Mouse (Mus musculus): Measurements from ENCODE around the gene Hsd11b1. TPM values are rescaled to one million over a fixed set of nuclear protein-coding genes. Genes with fewer than 3 reads are reported as not detected.

Hsd11b1 gene
- total and polyA plus RNA-seq, 3 experiments = 2.0 to 6.3 (median 5.7) TPM

DNA sequence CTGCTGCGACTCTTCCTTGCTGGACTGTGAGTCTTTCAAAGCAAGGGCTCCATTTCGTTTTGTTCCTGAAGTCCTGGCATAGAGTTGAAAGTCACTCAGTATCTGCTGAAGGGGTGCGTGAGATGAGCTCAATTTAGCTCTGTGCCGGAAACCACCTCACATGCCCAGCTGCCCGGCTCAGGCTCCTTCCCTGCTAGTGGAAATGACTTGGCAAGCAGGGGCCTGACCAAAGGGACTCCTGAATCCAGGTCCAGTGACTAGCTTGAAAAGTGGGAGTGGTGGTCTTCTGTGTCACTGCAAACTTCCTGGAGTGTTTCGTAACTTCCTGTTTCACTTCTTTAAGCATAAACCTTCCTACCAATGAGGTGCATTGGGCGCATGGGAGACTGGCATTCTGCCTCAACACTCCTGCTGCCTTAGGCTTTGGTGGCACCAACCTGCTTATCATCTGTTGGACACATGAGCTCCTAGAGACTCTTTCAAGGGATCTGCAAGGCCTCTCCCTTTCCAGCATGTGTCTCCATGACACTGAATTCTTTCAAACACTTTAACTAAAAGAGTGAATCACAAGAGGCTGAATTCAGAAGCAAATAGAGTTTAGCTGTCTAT, 72.1 kb downstream of the Hsd11b1 start:
- Histone ChIP-seq H3K36me3 (replicated peaks in 1 of 2; ENCODE audit: control insufficient read depth in 1 of 2, insufficient read depth in 1 of 2, low read length in 1 of 2) (peaks cover 87 to 94% of the 10 kb centered on the region in 2 experiments), H3K4me1 (ENCODE audit: control insufficient read depth in 1 of 2, insufficient read depth in 2 of 2) (peaks cover 10 to 80% of the 10 kb centered on the region in 2 experiments), H3K79me2 (replicated peaks; ENCODE audit: control insufficient read depth, extremely low read depth, insufficient read depth, poor library complexity, severe bottlenecking) (peaks cover 6% of the 10 kb centered on the region; the same call in 1 of the 2 replicates), H3K4me3 (replicated peaks in 1 of 3; ENCODE audit: low read depth in 2 of 3, low read length in 2 of 3, poor library complexity in 1 of 3) (no peak overlapping the region), H3K27ac (ENCODE audit: insufficient read depth, low read depth) (peak overlapping the region; percentile 13), H3K27me3 (replicated peaks) (no peaks in the 10 kb centered on the region), H3K9me3 (replicated peaks; ENCODE audit: low read length) (no peaks in the 10 kb centered on the region), H3K4me2 (ENCODE audit: insufficient read depth, low read depth, poor library complexity, severe bottlenecking) (no peak overlapping the region), H3K9ac (ENCODE audit: insufficient read depth, low read depth) (no peak overlapping the region)
- dilution Hi-C loops (cut with MboI; ENCODE audit: extremely low pct_ligation_motif_present, extremely low pct_unique_long_range_greater_than_20kb, low sequenced_read_pairs) (no loop called here), in situ Hi-C loops (cut with MboI; ENCODE audit: low pct_ligation_motif_present, low pct_unique_long_range_greater_than_20kb, low sequenced_read_pairs) (no loop called here)
- no peak for DNase-seq (ENCODE audit: extremely low read depth)
- no peak for TF ChIP-seq BHLHE40 (IDR thresholded peaks at IDR 0.05; ENCODE audit: low read depth, low read length)
- no peak for TF ChIP-seq TBP (conservative IDR thresholded peaks at IDR 0.05; ENCODE audit: low read depth, low read length)
- TF ChIP-seq ZMIZ1 (IDR thresholded peaks at IDR 0.05; ENCODE audit: low read depth, low read length) = no peak
- TF ChIP-seq JUN (IDR thresholded peaks at IDR 0.05; ENCODE audit: insufficient read depth, low read depth, low read length) = no peak
- no peak for TF ChIP-seq CHD1 (IDR thresholded peaks at IDR 0.05; ENCODE audit: low read depth, low read length)
- TF ChIP-seq CHD2 (IDR thresholded peaks at IDR 0.05; ENCODE audit: low read length) = no peak
- TF ChIP-seq EP300 (IDR thresholded peaks at IDR 0.05; ENCODE audit: low read length) = no peak
- no peak for TF ChIP-seq ELF1 (IDR thresholded peaks at IDR 0.05; ENCODE audit: low read depth, low read length)
- no peak for TF ChIP-seq TCF12 (IDR thresholded peaks at IDR 0.05; ENCODE audit: low read depth, low read length)
- TF ChIP-seq CTCF (conservative IDR thresholded peaks at IDR 0.05 in 1 of 2, IDR thresholded peaks at IDR 0.05 in 1 of 2; ENCODE audit: low read depth in 2 of 2, low read length in 2 of 2) = no peak
- no peak for TF ChIP-seq RCOR1 (conservative IDR thresholded peaks at IDR 0.05; ENCODE audit: low read depth, low read length)
- no peak for TF ChIP-seq USF1 (IDR thresholded peaks at IDR 0.05; ENCODE audit: low read depth, low read length)
- TF ChIP-seq NRF1 (IDR thresholded peaks at IDR 0.05; ENCODE audit: low read depth, low read length) = no peak
- no peak for TF ChIP-seq MXI1 (IDR thresholded peaks at IDR 0.05; ENCODE audit: low read depth, low read length)
- TF ChIP-seq MAX (IDR thresholded peaks at IDR 0.05; ENCODE audit: low read length) = no peak
- TF ChIP-seq RAD21 (IDR thresholded peaks at IDR 0.05; ENCODE audit: low read depth, low read length) = no peak
- TF ChIP-seq ZC3H11A (IDR thresholded peaks at IDR 0.05; ENCODE audit: low read depth, low read length) = no peak
- TF ChIP-seq KAT2A (IDR thresholded peaks at IDR 0.05; ENCODE audit: insufficient replicate concordance, low read length) = no peak

DNA sequence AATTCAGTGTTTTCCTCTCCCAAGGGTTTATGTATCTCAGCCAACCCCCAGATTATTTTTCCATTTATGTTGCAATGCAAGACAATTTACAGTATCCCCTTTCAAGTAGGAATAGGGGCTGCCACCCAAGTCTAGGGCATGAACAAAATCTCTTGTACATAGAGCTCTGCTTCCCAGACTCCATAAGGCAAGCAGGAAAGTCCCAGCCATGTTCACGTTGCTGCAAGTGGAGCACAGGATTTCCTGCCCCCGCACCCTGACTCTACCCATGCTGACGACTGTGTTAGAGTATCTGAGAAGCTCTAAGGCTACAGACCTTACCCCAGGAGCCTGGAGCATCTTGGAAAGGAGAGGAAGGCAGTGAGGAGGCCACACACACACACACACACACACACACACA, 74.1 kb downstream of the Hsd11b1 start:
- H3K79me2 ChIP-seq (replicated peaks; ENCODE audit: control insufficient read depth, extremely low read depth, insufficient read depth, poor library complexity, severe bottlenecking) = peaks cover 4% of the 10 kb centered on the region; the same call in 1 of the 2 replicates
- in situ Hi-C loops (cut with MboI; ENCODE audit: low pct_ligation_motif_present, low pct_unique_long_range_greater_than_20kb, low sequenced_read_pairs) (no loop called here), dilution Hi-C loops (cut with MboI; ENCODE audit: extremely low pct_ligation_motif_present, extremely low pct_unique_long_range_greater_than_20kb, low sequenced_read_pairs) (no loop called here)
- H3K4me1 ChIP-seq (ENCODE audit: control insufficient read depth in 1 of 2, insufficient read depth in 2 of 2) = peaks cover 8 to 78% of the 10 kb centered on the region in 2 experiments
- no peaks in the 10 kb centered on the region for H3K27me3 ChIP-seq (replicated peaks)
- no peak overlapping the region for H3K4me2 ChIP-seq (ENCODE audit: insufficient read depth, low read depth, poor library complexity, severe bottlenecking)
- no peak overlapping the region for H3K27ac ChIP-seq (ENCODE audit: insufficient read depth, low read depth)
- TF ChIP-seq PAX5 (IDR thresholded peaks at IDR 0.05; ENCODE audit: low read length) (no peak), TBP (conservative IDR thresholded peaks at IDR 0.05; ENCODE audit: low read depth, low read length) (no peak), SMC3 (IDR thresholded peaks at IDR 0.05; ENCODE audit: low read depth, low read length) (no peak)
- H3K36me3 ChIP-seq (replicated peaks in 1 of 2; ENCODE audit: control insufficient read depth in 1 of 2, insufficient read depth in 1 of 2, low read length in 1 of 2) = peaks cover 83 to 94% of the 10 kb centered on the region in 2 experiments
- no peaks in the 10 kb centered on the region for H3K9me3 ChIP-seq (replicated peaks; ENCODE audit: low read length)
- DNase-seq (ENCODE audit: extremely low read depth) = no peak
- H3K4me3 ChIP-seq (replicated peaks in 1 of 3; ENCODE audit: low read depth in 2 of 3, low read length in 2 of 3, poor library complexity in 1 of 3) = no peak overlapping the region
- no peak overlapping the region for H3K9ac ChIP-seq (ENCODE audit: insufficient read depth, low read depth)
